Mouse (Mus musculus): ENCODE results near the gene Slc48a1. TPM values are rescaled to one million over a fixed set of nuclear protein-coding genes. Genes with fewer than 3 reads are reported as not detected.

Gene Slc48a1
- total RNA-seq, 2 experiments from 2014 or later: 133 to 137 TPM

DNA sequence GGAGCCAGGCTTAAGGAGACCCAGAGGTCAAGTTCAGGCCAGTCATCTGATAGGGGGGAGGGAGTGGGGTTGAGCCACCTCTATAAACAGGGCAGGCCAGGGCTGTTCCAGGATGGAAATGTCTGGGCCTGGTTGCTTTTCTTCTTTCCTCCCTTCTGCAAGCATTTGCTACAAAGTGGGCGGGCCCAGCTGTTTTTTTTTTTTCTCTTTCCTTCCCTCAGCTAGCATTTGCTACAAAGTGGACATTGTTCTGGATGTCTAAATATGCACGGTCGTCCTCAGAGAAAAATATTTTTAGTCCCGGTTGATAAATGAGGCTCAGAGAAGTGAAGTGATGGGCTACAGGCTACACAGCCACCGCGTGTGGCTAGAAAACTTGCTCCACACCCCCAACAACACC is 23.8 kb upstream of the Slc48a1 start:
- DNase-seq: no peak

DNA sequence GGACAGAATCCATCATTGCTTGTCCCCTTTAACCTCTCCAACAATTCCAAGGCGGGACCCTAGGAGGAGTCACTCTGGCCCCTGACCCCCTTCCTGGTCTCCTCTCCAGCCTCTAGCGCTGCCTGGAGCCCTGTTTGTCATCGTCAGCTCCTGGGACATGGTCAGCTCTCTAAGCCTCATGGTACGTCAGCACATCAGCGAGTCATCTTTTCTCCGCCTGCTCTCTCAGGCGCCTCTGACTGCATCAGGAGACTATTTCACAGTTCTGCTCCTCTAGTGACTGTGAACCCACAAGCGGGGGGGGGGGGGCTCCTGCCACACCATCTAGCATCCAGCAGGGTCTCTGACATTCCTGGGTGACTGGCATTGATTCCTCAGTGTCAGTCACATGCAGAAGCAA is 23.0 kb upstream of the Slc48a1 start:
- DNase-seq: no peak

GRCm38 (mm10) chr15:97760006-97760405 is 18.3 kb upstream of the Slc48a1 start:
- DNase-seq: peak; percentile 75 to 76

GRCm38 (mm10) chr15:97760952-97761351 is 17.4 kb upstream of the Slc48a1 start:
- DNase-seq: no peak

DNA sequence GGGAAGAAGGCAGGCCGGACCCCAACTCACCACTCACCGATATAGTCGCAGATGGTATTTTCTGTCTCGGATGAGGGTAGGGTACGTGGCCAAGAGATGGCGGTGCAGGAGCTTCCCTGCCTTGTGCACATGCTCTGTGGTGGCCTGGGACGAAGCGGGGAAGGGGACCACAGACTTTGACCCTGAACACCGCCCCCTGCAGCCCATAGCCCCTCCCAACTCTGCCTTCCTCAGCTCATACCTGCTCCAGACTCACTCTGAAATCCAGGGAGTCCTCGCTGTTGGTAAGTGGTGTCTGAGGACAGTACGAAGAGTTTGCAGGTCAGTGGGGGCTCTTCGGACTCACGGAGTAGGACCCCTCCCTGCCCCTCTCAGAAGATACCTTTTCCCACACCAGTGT is 16.9 kb upstream of the Slc48a1 start:
- DNase-seq: no peak

GRCm38 (mm10) chr15:97762733-97763132 is 15.6 kb upstream of the Slc48a1 start:
- no peak for DNase-seq

DNA sequence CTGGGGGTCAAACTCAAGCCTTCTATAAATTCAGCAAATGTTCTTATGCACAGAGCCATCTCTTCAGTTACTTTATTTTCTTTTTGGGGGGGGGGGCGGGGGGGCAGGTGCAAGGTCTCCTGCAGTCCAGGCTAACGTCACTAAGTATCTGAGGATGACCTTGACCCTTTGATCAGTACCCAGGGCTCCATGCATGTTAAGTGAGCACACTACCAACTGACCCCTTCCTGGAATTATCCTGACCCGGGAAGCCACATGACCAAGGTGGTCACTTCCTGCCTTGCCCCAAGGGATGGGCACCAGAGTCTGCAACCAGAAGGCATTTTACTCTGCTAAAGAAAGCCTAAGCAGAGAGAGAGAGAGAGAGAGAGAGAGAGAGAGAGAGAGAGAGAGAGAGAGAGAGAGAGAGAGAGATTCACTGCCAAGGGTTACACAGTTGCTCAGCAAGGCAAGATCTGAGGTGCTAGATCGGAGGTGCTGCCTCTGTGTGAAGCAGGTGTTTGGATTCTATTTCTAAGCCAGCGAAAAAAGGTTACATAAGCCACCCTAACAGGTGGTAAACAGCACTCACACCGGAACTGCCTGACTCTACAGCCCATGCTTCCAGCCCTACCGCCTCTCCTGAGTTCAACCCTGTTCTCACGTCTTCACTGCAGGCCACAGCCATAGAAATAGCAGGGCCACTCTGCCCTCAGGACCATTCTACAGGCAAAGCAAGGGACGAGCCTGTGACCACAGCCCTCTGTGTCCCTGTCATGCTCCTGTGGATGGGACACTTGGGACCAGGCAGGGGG is 14.9 kb upstream of the Slc48a1 start:
- DNase-seq: no peak

DNA sequence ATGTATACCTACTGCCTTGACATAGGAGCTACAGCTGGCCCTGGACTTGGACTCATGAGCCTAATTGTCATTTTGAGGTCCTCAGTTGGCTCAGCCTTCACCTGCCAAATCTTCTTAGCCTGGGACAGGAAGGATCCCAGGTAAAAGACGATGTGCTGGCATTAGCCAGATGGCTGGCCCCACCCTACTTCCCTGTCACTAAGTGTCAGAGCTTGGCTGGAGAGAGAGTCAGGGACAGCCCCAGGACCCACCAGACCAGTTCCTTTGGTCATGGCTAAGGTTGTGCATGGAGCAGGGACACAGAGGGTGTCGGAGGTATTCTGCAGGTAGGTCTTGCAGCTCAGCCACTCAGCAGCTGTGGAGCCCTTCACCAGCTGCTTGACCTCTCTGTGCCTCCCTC is 13.8 kb upstream of the Slc48a1 start:
- no peak for DNase-seq

GRCm38 (mm10) chr15:97765090-97765794 is 13.1 kb upstream of the Slc48a1 start:
- no peak for DNase-seq

DNA sequence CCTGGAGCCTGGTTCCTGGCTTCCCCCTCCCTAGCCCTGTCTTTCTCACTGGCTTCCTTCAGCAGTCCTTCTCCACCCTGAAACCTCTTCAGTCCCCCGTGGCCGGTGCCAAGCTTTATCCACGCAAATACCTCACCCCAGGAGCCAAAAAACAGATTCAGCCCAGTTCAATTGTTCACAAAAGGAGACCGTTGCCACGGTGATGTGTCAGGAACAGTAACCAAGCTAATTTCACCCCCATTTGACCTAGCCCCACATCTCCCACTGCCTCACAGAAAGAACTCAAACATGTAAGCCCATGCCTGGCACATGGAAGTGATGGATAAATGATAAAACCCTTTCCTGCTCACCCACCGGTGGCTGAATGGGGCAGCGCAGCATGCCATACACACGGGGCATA is 12.1 kb upstream of the Slc48a1 start:
- DNase-seq: peak; percentile 47 to 55

DNA sequence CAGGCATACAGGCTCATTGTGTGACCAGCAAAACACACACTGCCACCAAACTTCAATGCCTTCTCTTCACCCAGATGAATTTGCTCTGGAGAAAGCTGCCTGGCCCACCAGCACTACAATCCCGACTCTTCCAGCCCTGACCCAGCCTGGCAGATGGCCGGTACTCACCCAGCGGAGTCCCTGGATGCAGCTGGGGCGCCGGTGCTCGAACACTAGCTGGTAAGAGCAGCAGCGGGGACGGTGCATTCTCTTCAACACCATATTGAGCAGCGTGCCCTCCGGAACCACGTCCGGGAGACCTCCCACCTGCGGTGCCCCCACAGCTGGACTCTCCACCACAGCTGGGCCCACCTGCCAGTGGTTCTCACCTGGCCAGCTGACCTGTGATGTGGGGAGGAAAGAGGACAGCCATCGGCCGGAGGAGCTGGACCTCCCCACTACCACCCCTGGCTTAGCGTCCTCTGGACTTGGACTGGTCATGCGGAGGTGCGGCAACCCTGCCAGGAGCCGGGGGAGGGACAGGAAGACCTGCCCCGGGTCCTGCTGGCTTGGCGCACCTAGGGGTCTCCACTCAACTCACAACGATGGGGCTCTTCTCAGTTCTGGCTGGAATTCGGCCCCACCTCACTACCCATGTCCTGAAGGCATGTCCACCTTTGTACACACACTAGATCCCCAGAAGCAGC is 11.6 kb upstream of the Slc48a1 start:
- no peak for DNase-seq

GRCm38 (mm10) chr15:97767280-97768186 is 10.8 kb upstream of the Slc48a1 start, which contains the start of gene Rapgef3:
Rapgef3 (minus strand) TSS chr15:97767972.
- DNase-seq: peak; percentile 74 to 84

- no peak for DNase-seq
Observed at GRCm38 (mm10) chr15:97768192-97768591, 10.1 kb upstream of the Slc48a1 start.

DNA sequence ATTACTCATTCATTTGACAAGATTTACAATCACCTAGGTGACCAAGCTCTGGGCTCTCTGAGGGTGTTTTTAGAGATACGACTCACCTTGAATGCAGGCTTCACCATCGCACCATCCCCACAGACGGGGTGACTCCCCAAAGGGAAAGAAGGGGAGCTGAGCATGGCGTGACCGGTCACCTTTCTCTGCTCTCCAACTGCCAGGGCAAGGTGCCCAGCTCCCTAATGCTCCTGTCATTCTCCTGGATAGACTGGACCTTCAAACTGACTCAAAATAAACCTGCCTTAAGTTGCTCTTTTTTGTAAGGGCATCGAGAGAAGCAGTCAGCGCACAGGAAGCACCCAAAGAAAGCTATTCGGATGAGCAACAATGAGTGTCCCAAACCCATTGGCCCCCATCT is 8.0 kb upstream of the Slc48a1 start:
- DNase-seq: no peak

GRCm38 (mm10) chr15:97773108-97773507 is 5.2 kb upstream of the Slc48a1 start:
- DNase-seq: no peak

DNA sequence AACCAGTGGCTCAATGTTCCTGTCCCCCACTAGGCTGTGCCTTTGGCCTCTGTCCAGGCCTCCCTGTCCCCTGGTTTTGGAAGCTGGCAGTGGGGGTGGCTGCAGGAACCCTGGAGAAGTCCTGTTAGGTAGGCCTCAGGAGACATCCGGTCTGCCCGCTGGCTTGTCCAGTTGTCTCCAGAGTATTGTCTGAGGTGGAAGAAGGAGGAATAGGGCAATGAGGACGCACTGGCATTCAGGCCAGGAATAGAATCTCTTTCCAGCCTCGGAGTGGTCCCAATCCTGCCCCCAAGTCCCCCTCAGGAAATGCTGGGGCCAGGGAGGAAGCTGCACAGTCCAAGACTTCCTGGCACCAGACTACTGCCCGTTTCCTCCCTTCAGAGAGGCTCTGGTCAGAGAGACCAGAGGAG is 4.4 kb upstream of the Slc48a1 start:
- no peak for DNase-seq

DNA sequence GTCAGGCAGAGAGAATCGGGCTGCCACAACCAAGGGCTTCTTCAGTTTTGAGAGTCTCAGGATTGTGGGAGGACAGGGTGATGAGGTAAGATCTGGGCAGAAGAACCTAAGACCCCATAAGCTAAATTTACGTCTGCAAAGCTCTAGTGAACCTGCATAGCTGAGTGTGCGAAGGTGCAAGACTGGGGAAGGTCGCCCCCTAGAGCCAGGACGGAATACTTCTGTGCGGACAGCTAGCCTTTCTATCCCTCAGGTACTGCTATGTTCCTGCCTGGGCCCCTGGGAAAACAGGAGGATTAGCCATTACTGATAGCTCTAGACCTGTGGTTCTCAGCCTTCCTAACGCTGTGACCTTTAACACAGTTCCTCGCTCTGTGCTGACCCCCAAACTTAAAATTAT is 1.8 kb upstream of the Slc48a1 start:
- DNase-seq: peak in 1 of 2 experiments; percentile 63

DNA sequence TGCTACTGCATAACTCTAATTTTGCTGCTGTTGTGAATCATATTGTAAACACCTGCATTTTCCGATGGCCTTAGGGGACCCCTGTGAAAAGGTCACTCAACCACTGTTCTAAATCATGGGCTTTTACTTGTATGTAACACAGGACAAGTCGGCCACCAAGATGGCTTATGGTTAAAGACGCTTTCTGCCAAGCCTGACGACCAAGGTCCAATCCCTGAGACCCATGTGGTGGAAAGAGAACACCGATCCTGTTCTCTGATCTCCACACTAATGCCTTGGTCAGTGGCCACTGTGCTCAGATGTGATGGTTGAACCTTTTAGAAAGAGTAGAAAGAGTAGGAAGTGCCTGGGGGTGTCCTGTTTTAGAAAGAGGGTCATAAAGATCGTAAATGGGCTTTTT is 1.4 kb upstream of the Slc48a1 start:
- no peak for DNase-seq

DNA sequence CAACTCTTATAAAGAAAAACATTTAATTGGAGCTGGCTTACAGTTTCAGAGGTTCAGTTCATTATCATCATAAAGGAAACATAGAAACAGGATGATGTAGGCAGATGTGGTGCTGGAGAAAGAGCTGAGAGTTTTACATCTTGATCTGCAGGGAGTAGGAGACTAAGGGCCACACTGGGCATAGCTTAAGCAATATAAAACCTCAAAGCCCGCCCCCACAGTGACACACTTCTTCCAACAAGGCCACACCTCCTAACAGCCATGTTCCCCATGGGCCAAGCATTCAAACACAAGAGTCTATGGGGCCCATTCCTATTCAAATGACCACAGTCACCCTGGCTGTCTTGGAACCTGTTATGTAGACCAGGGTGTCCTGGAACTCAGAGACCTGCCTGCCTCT is 1.3 kb downstream of the Slc48a1 start:
- DNase-seq: no peak

DNA sequence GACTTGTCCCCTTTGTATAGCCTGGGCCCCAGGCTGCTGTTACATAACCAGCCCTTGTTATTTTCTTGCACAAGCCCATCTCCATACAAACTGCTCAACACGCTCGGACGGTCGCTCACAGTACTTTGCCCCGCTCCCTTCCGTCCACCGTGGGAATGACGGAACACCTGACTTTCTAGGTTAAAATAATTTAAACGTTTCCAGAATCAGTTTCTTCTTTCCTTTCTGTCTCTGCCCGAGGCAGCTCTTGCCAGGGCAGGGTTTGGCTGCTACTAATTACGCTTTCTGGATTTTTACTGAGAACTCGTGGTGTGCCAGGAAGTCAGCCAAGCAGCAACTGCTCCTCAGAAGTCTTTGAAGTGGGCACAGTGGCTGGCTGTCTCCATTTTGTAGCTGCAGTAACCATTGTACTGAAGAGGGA is 2.3 kb downstream of the Slc48a1 start:
- DNase-seq: no peak

- DNase-seq: no peak
Observed at GRCm38 (mm10) chr15:97781961-97782748, 3.8 kb downstream of the Slc48a1 start.

All from layer of hippocampus, postnatal 36 days (tissue).